Mouse (Mus musculus) granulocyte monocyte progenitor cell, adult 5-6 weeks (primary cell): ENCODE measurements around the gene Cuedc2. TPM values are rescaled to one million over a fixed set of nuclear protein-coding genes. Genes with fewer than 3 reads are reported as not detected.
A peak's percentile ranks its signal among the peaks of the same experiment; 100 is the strongest.

ENCODE experiments used
- ATAC-seq: replicated peaks from 2 replicates; pipeline ENCODE4 v1.8.0; 2016; ENCODE audit warnings: mild to moderate bottlenecking, moderate TSS enrichment, inconsistent platforms; ENCODE audit not compliant: poor library complexity, severe bottlenecking
- total RNA-seq, 2 experiments: library from RNA; stranded (forward) in 1 of 2; stranded (reverse) in 1 of 2; fragments of 200-712, 200-1000 nt in 1 of 2; fragments of >200 nt in 1 of 2; fragmentation: Nextera tagmentation in 1 of 2; gene quantifications; 2 replicates each; pipeline ENCODE4 v1.2.3; 2014 to 2017

Gene Cuedc2
- 104 and 108 TPM in 2 replicates for total RNA-seq (2014; fragmentation: Nextera tagmentation)
- 158 and 161 TPM in 2 replicates for total RNA-seq (2017)

DNA sequence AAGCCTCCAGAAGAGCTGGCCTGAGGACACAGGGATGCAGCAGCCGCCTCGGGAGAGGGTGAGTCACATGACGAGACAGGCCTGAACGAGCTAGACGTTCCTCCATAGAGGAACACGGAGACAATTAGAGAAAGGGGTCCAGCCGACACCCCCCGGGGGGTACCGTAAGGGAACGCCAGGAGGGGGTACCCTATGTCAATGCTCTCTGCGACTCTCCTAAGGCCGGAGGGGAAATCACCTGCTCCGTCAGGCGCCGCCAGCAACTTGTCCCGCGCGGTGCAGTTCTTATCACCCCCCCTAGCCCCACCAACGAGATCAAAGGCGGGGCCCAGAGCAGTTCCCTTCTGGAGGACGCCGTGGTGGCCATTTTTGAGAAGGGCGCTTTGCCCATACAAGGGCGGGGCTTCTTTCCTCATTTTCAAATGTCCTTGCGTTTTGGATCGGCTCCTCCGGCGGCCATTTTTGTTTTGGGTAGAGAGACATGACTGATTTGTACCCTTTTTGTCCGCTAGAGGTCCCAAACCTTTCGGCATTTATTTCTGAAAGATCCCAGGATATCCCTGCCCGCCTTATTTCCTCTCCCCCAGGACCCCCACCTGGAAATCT lies at the start of gene Cuedc2:
Gene Cuedc2, minus strand, starts transcription at position 372 of the 606 bp plus-strand sequence.
- ATAC-seq: peak; percentile 64

DNA sequence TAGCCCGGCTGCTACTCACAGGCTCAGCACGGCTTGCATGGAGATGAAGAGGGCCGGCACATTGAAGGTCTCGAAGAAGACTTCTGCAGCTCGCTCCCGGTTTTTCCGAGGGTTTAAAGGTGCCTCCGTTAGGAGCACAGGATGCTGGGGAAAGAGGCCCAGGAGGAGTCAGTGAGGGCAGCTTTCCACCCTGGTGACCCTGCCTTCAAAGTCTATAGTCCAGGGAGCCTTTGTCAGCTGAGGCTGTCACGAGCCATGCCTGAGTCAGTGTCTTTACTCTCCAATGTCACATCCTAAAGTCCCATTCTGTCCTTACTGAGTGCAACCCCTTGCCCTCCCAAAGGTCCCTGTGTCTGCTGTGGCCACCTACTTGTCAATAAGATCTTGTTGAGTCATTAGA lies 43.8 kb upstream of the Cuedc2 start:
- no peak for ATAC-seq

GRCm38 (mm10) chr19:46375891-46376290 lies 37.4 kb upstream of the Cuedc2 start:
- ATAC-seq: no peak

GRCm38 (mm10) chr19:46375489-46375888 lies 37.0 kb upstream of the Cuedc2 start:
- no peak for ATAC-seq

- peak; percentile 63 for ATAC-seq
These were observed 36.1 kb upstream of the Cuedc2 start for GRCm38 (mm10) chr19:46374477-46375088.

DNA sequence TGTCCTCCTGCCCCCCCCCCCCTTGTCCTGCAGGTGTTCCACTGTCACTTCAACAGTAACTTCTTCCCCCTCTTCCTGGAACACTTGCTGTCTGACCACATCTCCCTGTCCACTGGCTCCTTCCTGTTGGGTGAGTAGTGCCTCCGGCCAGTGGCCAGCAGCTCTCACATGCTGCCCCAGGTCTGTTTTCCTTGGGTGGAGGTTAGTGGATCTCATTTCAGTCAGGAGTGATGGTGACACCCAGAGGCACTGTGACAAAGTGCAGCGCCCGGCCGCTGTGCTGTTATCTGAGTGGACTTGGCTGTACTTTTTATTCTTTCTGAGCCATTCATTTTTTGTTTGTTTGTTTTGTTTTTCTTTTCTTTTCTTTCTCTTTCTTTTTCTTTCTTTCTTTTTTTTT lies 30.7 kb upstream of the Cuedc2 start:
- ATAC-seq: peak; percentile 78

GRCm38 (mm10) chr19:46367798-46368590 lies 29.5 kb upstream of the Cuedc2 start:
- no peak for ATAC-seq

GRCm38 (mm10) chr19:46363294-46364009 lies 24.9 kb upstream of the Cuedc2 start:
- peak; percentile 79 for ATAC-seq

DNA sequence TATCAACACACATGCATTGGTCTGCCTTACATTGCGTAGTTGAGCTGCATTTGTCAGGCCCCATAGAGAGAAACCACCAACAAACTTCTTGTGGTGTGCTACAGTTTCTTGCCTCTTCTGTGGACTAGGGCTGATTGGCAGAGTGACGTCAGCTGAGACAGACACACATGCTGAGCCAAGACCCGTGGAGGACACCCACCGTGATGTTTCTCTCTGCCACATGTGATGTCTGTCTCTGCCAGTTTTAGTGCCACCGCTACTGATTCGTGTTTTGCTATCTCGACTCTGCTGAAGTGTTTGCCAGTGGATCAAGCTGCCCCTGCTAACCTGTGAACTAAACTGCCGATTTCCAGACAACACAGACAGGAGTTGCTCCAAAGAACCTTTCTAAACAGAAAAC lies 23.6 kb upstream of the Cuedc2 start:
- ATAC-seq: no peak

GRCm38 (mm10) chr19:46358381-46358780 lies 19.9 kb upstream of the Cuedc2 start:
- peak; percentile 6 for ATAC-seq

- peak; percentile 75 for ATAC-seq
These were observed 19.1 kb upstream of the Cuedc2 start for GRCm38 (mm10) chr19:46357344-46358280.

GRCm38 (mm10) chr19:46356701-46357138 lies 18.2 kb upstream of the Cuedc2 start:
- ATAC-seq: peak; percentile 85

- ATAC-seq: peak; percentile 81
These were observed 11.8 kb upstream of the Cuedc2 start, which contains the start of gene 2310034G01Rik for GRCm38 (mm10) chr19:46350168-46350932. 2310034G01Rik (minus strand) TSS chr19:46350302.

DNA sequence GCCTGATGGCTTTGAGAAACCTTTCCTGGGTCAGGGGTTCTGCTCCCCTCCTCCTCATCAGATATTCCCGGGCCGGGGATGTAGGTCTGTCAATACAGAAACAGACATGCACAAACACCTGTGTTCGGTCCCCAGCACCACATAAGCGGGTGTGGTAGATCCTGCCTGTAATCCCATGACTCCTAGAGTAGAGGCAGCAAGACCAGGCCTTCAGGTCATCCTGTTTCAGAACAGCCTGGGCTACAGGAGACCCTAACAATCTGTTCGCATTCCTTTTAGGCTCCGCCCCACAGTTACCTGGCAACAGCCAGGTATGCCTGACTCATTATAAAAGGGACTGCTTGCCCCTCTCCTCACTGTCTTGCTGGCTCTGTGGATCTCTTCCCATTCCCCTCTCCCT lies 11.0 kb upstream of the Cuedc2 start:
- no peak for ATAC-seq

- peak; percentile 65 for ATAC-seq
These were observed 10.4 kb upstream of the Cuedc2 start for GRCm38 (mm10) chr19:46348761-46349458.

DNA sequence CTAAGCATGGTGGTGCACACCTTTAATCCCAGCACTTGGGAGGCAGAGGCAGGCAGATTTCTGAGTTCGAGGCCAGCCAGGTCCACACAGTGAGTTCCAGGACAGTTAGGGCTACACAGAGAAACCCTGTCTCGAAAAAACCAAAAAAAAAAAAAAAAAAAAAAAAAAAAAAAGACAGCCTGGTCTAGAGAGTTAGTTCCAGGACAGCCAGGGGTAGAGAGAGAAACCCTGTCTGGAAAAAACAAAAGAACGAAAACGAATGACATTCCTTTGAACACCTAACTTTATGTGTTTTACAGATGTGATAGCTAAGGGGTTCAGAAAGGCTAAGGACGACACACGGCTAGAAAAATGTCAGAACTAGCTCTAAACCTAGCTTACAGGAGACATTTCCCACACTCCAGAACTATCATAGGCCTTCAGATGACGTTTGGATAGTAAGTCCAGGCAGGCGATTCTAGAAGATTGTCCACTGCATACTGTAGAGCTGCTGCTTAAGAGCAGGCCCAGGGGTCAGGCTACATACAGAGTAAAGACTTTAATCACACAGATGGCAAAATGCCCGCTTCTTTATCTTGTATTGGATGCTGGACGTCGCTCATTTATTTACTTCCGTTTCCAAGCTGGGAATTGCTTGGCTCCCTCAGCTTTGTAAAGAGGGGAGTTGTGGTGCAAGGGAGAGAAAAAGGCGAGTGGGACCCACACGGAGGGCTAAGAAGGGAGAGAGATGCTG lies 9.6 kb upstream of the Cuedc2 start:
- ATAC-seq: no peak

DNA sequence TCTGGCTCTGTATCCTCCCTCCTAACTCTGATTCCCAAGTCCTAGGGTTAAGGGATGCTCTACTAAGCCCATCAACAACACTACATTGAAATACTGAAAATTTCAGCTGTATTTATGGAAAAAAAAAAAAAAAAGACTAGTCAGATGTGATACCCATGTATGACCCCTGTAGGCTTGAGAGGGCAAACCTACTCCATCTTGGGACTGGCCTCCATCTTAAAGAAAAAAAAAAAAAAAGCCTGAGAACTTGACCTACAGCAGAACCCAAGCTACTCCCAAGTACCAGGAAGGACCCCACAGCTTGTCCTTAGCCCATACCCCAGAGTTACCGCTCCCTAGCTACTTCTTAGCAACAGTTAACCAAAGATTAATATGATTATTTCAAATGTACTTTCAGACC lies 8.6 kb upstream of the Cuedc2 start:
- no peak for ATAC-seq
